Mouse (Mus musculus): ENCODE results near the gene Tmem29. TPM values are rescaled to one million over a fixed set of nuclear protein-coding genes. Genes with fewer than 3 reads are reported as not detected.
"Not testable (repeated sequence)": the region's sequence is repeated elsewhere in the genome, so short reads cannot be mapped to it uniquely, and the experiment has no call there.

Gene Tmem29
- polyA plus RNA-seq, 2 experiments: 35.4 to 36.2 TPM

DNA sequence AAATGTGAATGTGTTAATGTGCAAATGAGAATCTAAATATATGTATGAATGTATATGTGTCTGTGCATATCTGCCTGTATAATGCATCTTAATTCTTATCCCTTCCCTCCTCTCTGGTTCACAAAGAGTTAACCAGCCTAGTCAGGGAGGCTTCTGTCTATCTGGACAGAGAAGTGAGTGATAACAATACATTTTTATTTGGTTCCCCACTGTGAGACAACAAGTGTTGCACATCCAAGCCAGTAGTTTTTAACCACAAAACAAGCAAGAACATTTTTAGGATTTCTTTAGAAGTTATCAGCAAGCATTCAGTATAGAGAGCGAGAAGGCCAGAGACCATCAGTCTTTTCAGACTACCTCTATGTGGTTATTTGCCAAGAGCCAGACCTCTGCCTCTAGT lies 12.5 kb upstream of the Tmem29 start:
- DNase-seq (ENCODE audit: low spot score): no peak
- Histone ChIP-seq H3K36me3 (ENCODE audit: control insufficient read depth, insufficient read depth, low read length) (no peaks in the 10 kb centered on the region), H3K4me1 (ENCODE audit: control insufficient read depth, insufficient read depth, low read length) (no peaks in the 10 kb centered on the region), H3K9me3 (ENCODE audit: control insufficient read depth, low read length) (no peaks in the 10 kb centered on the region), H3K4me3 (replicated peaks; ENCODE audit: low read length) (no peak overlapping the region), H3K27ac (replicated peaks; ENCODE audit: low read depth, low read length) (no peak overlapping the region), H3K9ac (ENCODE audit: low read depth, low read length, severe bottlenecking) (no peak overlapping the region), H3K4me2 (replicated peaks; ENCODE audit: low read depth, low read length, severe bottlenecking) (no peak overlapping the region), H3K27me3 (ENCODE audit: control insufficient read depth, insufficient read depth, low read length) (no peaks in the 10 kb centered on the region)
- 81% methylated on average over 1 of the region's 1 CpGs for WGBS
- no peak for ATAC-seq (ENCODE audit: low FRiP score, low read depth)
- no peak for TF ChIP-seq POLR2A (IDR thresholded peaks at IDR 0.05; ENCODE audit: borderline replicate concordance, extremely low read depth, insufficient read depth, insufficient read length)

GRCm38 (mm10) chrX:150468266-150468665 lies 9.3 kb upstream of the Tmem29 start:
- 95% methylated on average over 2 of the region's 2 CpGs for WGBS
- no peak for ATAC-seq (ENCODE audit: low FRiP score, low read depth)

DNA sequence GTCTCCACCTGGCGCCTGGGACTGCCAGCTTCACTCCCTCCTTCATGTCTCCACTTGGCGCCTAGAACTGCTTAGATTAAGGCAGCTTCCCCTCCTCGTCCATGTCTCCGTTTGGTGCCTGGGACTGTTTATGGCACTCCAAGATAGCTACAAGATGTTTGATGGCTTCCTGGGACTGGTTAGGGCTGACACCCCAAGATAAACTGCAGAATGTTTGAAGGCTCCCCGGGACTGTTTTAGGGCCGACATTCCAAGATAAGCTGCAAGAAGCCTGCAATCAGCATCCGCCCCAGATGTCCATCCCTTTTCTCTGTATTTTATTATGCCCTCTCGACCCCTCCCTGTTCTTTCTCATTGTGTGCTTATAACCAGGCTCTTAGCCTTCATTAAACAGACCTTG lies 7.9 kb upstream of the Tmem29 start:
- H3K27me3 ChIP-seq (ENCODE audit: control insufficient read depth, insufficient read depth, low read length); H3K27ac ChIP-seq (replicated peaks; ENCODE audit: low read depth, low read length); ATAC-seq (ENCODE audit: low FRiP score, low read depth); DNase-seq (ENCODE audit: low spot score); H3K4me3 ChIP-seq (replicated peaks; ENCODE audit: low read length); H3K9me3 ChIP-seq (ENCODE audit: control insufficient read depth, low read length); H3K4me1 ChIP-seq (ENCODE audit: control insufficient read depth, insufficient read depth, low read length); H3K36me3 ChIP-seq (ENCODE audit: control insufficient read depth, insufficient read depth, low read length); H3K4me2 ChIP-seq (replicated peaks; ENCODE audit: low read depth, low read length, severe bottlenecking); H3K9ac ChIP-seq (ENCODE audit: low read depth, low read length, severe bottlenecking): not testable (repeated sequence)
- WGBS: 52% methylated on average over 8 of the region's 8 CpGs

More at GRCm38 (mm10) chrX:150468266-150468665, 9.3 kb upstream of the Tmem29 start:
- DNase-seq (ENCODE audit: low spot score): no peak
- H3K36me3 ChIP-seq (ENCODE audit: control insufficient read depth, insufficient read depth, low read length): no peaks in the 10 kb centered on the region
- no peaks in the 10 kb centered on the region for H3K27me3 ChIP-seq (ENCODE audit: control insufficient read depth, insufficient read depth, low read length)
- no peak overlapping the region for H3K27ac ChIP-seq (replicated peaks; ENCODE audit: low read depth, low read length)
- no peak overlapping the region for H3K4me3 ChIP-seq (replicated peaks; ENCODE audit: low read length)
- no peak for TF ChIP-seq POLR2A (IDR thresholded peaks at IDR 0.05; ENCODE audit: borderline replicate concordance, extremely low read depth, insufficient read depth, insufficient read length)
- no peak overlapping the region for H3K9ac ChIP-seq (ENCODE audit: low read depth, low read length, severe bottlenecking)
- no peak overlapping the region for H3K4me2 ChIP-seq (replicated peaks; ENCODE audit: low read depth, low read length, severe bottlenecking)
- H3K9me3 ChIP-seq (ENCODE audit: control insufficient read depth, low read length): no peaks in the 10 kb centered on the region
- no peaks in the 10 kb centered on the region for H3K4me1 ChIP-seq (ENCODE audit: control insufficient read depth, insufficient read depth, low read length)

- Histone ChIP-seq H3K4me3 (replicated peaks; ENCODE audit: low read length) (no peak overlapping the region), H3K4me2 (replicated peaks; ENCODE audit: low read depth, low read length, severe bottlenecking) (no peak overlapping the region), H3K27ac (replicated peaks; ENCODE audit: low read depth, low read length) (no peak overlapping the region), H3K36me3 (ENCODE audit: control insufficient read depth, insufficient read depth, low read length) (no peaks in the 10 kb centered on the region), H3K4me1 (ENCODE audit: control insufficient read depth, insufficient read depth, low read length) (no peaks in the 10 kb centered on the region), H3K9ac (ENCODE audit: low read depth, low read length, severe bottlenecking) (no peak overlapping the region), H3K9me3 (ENCODE audit: control insufficient read depth, low read length) (no peaks in the 10 kb centered on the region), H3K27me3 (ENCODE audit: control insufficient read depth, insufficient read depth, low read length) (no peaks in the 10 kb centered on the region)
- DNase-seq (ENCODE audit: low spot score) (no peak), ATAC-seq (ENCODE audit: low FRiP score, low read depth) (no peak)
- TF ChIP-seq POLR2A (IDR thresholded peaks at IDR 0.05; ENCODE audit: borderline replicate concordance, extremely low read depth, insufficient read depth, insufficient read length): no peak
- WGBS: 82% methylated on average over 2 of the region's 2 CpGs
These were observed 1.2 kb upstream of the Tmem29 start for GRCm38 (mm10) chrX:150460143-150460542.

GRCm38 (mm10) chrX:150459411-150459927 lies 515 bp upstream of the Tmem29 start:
- H3K27me3 ChIP-seq (ENCODE audit: control insufficient read depth, insufficient read depth, low read length): no peaks in the 10 kb centered on the region
- H3K4me3 ChIP-seq (replicated peaks; ENCODE audit: low read length): peak overlapping the region; percentile 37
- no peaks in the 10 kb centered on the region for H3K9me3 ChIP-seq (ENCODE audit: control insufficient read depth, low read length)
- no peaks in the 10 kb centered on the region for H3K4me1 ChIP-seq (ENCODE audit: control insufficient read depth, insufficient read depth, low read length)
- peak overlapping the region; percentile 44 for H3K4me2 ChIP-seq (replicated peaks; ENCODE audit: low read depth, low read length, severe bottlenecking)
- H3K9ac ChIP-seq (ENCODE audit: low read depth, low read length, severe bottlenecking): peak overlapping the region; percentile 48
- H3K27ac ChIP-seq (replicated peaks; ENCODE audit: low read depth, low read length): peak overlapping the region; percentile 52
- ATAC-seq (ENCODE audit: low FRiP score, low read depth) (no peak), DNase-seq (ENCODE audit: low spot score) (no peak)
- no peak for TF ChIP-seq POLR2A (IDR thresholded peaks at IDR 0.05; ENCODE audit: borderline replicate concordance, extremely low read depth, insufficient read depth, insufficient read length)
- 57% methylated on average over 8 of the region's 8 CpGs for WGBS
- H3K36me3 ChIP-seq (ENCODE audit: control insufficient read depth, insufficient read depth, low read length): no peaks in the 10 kb centered on the region

GRCm38 (mm10) chrX:150458136-150458535 lies 818 bp downstream of the Tmem29 start:
- H3K27me3 ChIP-seq (ENCODE audit: control insufficient read depth, insufficient read depth, low read length): no peaks in the 10 kb centered on the region
- H3K4me1 ChIP-seq (ENCODE audit: control insufficient read depth, insufficient read depth, low read length): no peaks in the 10 kb centered on the region
- DNase-seq (ENCODE audit: low spot score): no peak
- TF ChIP-seq POLR2A (IDR thresholded peaks at IDR 0.05; ENCODE audit: borderline replicate concordance, extremely low read depth, insufficient read depth, insufficient read length): no peak
- no peak for ATAC-seq (ENCODE audit: low FRiP score, low read depth)
- no peaks in the 10 kb centered on the region for H3K36me3 ChIP-seq (ENCODE audit: control insufficient read depth, insufficient read depth, low read length)
- 32% methylated on average over 3 of the region's 3 CpGs for WGBS
- H3K4me3 ChIP-seq (replicated peaks; ENCODE audit: low read length): peak overlapping the region; percentile 37
- peak overlapping the region; percentile 44 for H3K4me2 ChIP-seq (replicated peaks; ENCODE audit: low read depth, low read length, severe bottlenecking)
- no peak overlapping the region for H3K9ac ChIP-seq (ENCODE audit: low read depth, low read length, severe bottlenecking)
- H3K9me3 ChIP-seq (ENCODE audit: control insufficient read depth, low read length): no peaks in the 10 kb centered on the region
- peak overlapping the region; percentile 33; the same call in 1 of the 2 replicates for H3K27ac ChIP-seq (replicated peaks; ENCODE audit: low read depth, low read length)

Measured in limb, embryonic 14.5 days (tissue).